Mouse (Mus musculus) lung, adult 18-20 months (tissue): ENCODE data around the gene Phf21b.
"Not testable (repeated sequence)": the region's sequence is repeated elsewhere in the genome, so short reads cannot be mapped to it uniquely, and the experiment has no call there.

Experiments
- DNase-seq, 2 experiments: peaks; one replicate each; pipeline ENCODE4 v3.0.0; 2022; ENCODE audit warnings: mixed read lengths in 2 of 2

Phf21b gene

GRCm38 (mm10) chr15:84772191-84773111 lies 83.4 kb downstream of the Phf21b start:
- DNase-seq: no peak

GRCm38 (mm10) chr15:84769641-84770341 lies 86.1 kb downstream of the Phf21b start:
- DNase-seq: no peak

- DNase-seq: not testable (repeated sequence)
Observed at GRCm38 (mm10) chr15:84768531-84768930, 87.3 kb downstream of the Phf21b start.

GRCm38 (mm10) chr15:84766621-84767020 lies 89.2 kb downstream of the Phf21b start:
- DNase-seq: no peak

GRCm38 (mm10) chr15:84763423-84763812 lies 92.4 kb downstream of the Phf21b start:
- no peak for DNase-seq

- DNase-seq: no peak
Observed at GRCm38 (mm10) chr15:84762712-84763422, 93.0 kb downstream of the Phf21b start.

- no peak for DNase-seq
Observed at GRCm38 (mm10) chr15:84758493-84758892, 97.4 kb downstream of the Phf21b start.

- DNase-seq: no peak
Observed at GRCm38 (mm10) chr15:84756426-84756825, 99.4 kb downstream of the Phf21b start.

GRCm38 (mm10) chr15:84754987-84755386 lies 100.9 kb downstream of the Phf21b start:
- peak; percentile 57 to 62 for DNase-seq

GRCm38 (mm10) chr15:84745831-84746230 lies 110.0 kb downstream of the Phf21b start:
- DNase-seq: no peak

GRCm38 (mm10) chr15:84744308-84744707 lies 111.5 kb downstream of the Phf21b start:
- DNase-seq: no peak

GRCm38 (mm10) chr15:84743347-84743746 lies 112.5 kb downstream of the Phf21b start:
- no peak for DNase-seq

GRCm38 (mm10) chr15:84741573-84741972 lies 114.3 kb downstream of the Phf21b start:
- no peak for DNase-seq

- DNase-seq: no peak
Observed at GRCm38 (mm10) chr15:84738246-84738645, 117.6 kb downstream of the Phf21b start.

- DNase-seq: no peak
Observed at GRCm38 (mm10) chr15:84736994-84737346, 118.9 kb downstream of the Phf21b start.

GRCm38 (mm10) chr15:84736346-84736993 lies 119.4 kb downstream of the Phf21b start:
- no peak for DNase-seq
